Mouse (Mus musculus): ENCODE measurements around the gene Klhl3. TPM values are rescaled to one million over a fixed set of nuclear protein-coding genes. Genes with fewer than 3 reads are reported as not detected.

Klhl3 gene
- polyA plus RNA-seq, 1 experiment, result 0.86 TPM

GRCm38 (mm10) chr13:58067540-58068103, 45.8 kb downstream of the Klhl3 start:
- DNase-seq (ENCODE audit: low read depth in 1 of 2, low spot score in 2 of 2), result peak; percentile 40 to 50
- peak overlapping the region; percentile 78 for H3K27ac ChIP-seq (ENCODE audit: insufficient read depth, low read length)
- H3K4me3 ChIP-seq (ENCODE audit: extremely low read depth, insufficient read depth, insufficient read length), result peak overlapping the region; percentile 9; the same call in 1 of the 2 replicates
- WGBS, result 5% methylated on average over 17 of the region's 17 CpGs
- H3K4me1 ChIP-seq (ENCODE audit: control insufficient read depth, insufficient read depth, insufficient read length), result peaks cover 15% of the 10 kb centered on the region; the same call in 1 of the 2 replicates
- H3K27me3 ChIP-seq (ENCODE audit: control insufficient read depth, insufficient read depth, low read length), result no peaks in the 10 kb centered on the region
- TF ChIP-seq CTCF (IDR thresholded peaks at IDR 0.05; ENCODE audit: extremely low read depth, insufficient read depth, insufficient read length, insufficient replicate concordance) (no peak), POLR2A (IDR thresholded peaks at IDR 0.05; ENCODE audit: low read depth, low read length) (no peak)
- H3K36me3 ChIP-seq (ENCODE audit: control insufficient read depth, insufficient read depth, low read length), result no peaks in the 10 kb centered on the region

GRCm38 (mm10) chr13:58066496-58067389, 46.6 kb downstream of the Klhl3 start:
- 26% methylated on average over 14 of the region's 14 CpGs for WGBS
- Histone ChIP-seq H3K4me1 (ENCODE audit: control insufficient read depth, insufficient read depth, insufficient read length) (peaks cover 15% of the 10 kb centered on the region; the same call in 1 of the 2 replicates), H3K27me3 (ENCODE audit: control insufficient read depth, insufficient read depth, low read length) (no peaks in the 10 kb centered on the region), H3K4me3 (ENCODE audit: extremely low read depth, insufficient read depth, insufficient read length) (no peak overlapping the region), H3K27ac (ENCODE audit: insufficient read depth, low read length) (peak overlapping the region; percentile 78), H3K36me3 (ENCODE audit: control insufficient read depth, insufficient read depth, low read length) (no peaks in the 10 kb centered on the region)
- peak in 1 of 2 experiments; percentile 3 for DNase-seq (ENCODE audit: low read depth in 1 of 2, low spot score in 2 of 2)
- no peak for TF ChIP-seq POLR2A (IDR thresholded peaks at IDR 0.05; ENCODE audit: low read depth, low read length)
- no peak for TF ChIP-seq CTCF (IDR thresholded peaks at IDR 0.05; ENCODE audit: extremely low read depth, insufficient read depth, insufficient read length, insufficient replicate concordance)

DNA sequence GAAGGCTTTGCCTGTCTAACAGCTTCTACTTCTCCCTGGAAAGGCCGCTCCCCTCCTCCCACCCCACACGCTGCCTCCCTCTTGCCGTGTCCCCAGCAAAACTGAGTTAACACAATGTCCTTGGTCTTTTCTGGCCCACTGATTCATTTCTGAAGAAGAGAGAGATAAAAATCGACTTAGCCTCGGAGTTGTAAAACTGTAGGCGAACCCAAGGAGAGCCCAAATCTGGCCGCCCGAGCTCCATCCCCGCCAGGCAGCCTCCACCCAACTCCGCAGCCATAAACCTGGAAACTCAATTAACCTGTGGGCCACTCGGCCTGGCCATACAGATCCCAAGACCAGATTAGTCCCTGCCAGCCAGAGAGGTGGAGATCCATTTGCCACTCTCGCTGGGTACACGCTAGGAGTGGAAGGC, 47.3 kb downstream of the Klhl3 start:
- Histone ChIP-seq H3K27ac (ENCODE audit: insufficient read depth, low read length) (no peak overlapping the region), H3K4me3 (ENCODE audit: extremely low read depth, insufficient read depth, insufficient read length) (no peak overlapping the region), H3K27me3 (ENCODE audit: control insufficient read depth, insufficient read depth, low read length) (no peaks in the 10 kb centered on the region), H3K4me1 (ENCODE audit: control insufficient read depth, insufficient read depth, insufficient read length) (peaks cover 15% of the 10 kb centered on the region; the same call in 1 of the 2 replicates), H3K36me3 (ENCODE audit: control insufficient read depth, insufficient read depth, low read length) (no peaks in the 10 kb centered on the region)
- DNase-seq (ENCODE audit: low read depth in 1 of 2, low spot score in 2 of 2), result no peak
- 85% methylated on average over 13 of the region's 13 CpGs for WGBS
- TF ChIP-seq CTCF (IDR thresholded peaks at IDR 0.05; ENCODE audit: extremely low read depth, insufficient read depth, insufficient read length, insufficient replicate concordance), result no peak
- no peak for TF ChIP-seq POLR2A (IDR thresholded peaks at IDR 0.05; ENCODE audit: low read depth, low read length)

DNA sequence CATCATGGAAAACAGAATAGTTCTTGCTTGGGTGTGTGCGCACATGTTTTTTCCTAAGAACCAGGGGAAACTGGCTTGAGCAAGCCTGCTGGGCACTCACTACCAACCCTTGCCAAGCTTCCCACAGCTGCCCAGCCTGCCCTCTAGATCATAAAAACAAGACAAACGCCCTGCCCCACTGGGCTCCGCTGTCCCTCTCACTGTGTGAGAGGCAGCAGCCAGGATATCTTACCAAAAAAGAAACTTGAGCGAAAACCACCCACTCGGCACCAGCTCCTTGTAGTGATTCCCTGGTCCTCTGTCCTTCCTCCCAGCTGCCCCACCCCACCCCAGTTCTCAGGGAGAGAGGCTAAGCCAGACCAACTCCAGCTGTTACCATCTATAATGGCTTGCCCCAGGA, 48.1 kb downstream of the Klhl3 start:
- no peaks in the 10 kb centered on the region for H3K27me3 ChIP-seq (ENCODE audit: control insufficient read depth, insufficient read depth, low read length)
- H3K36me3 ChIP-seq (ENCODE audit: control insufficient read depth, insufficient read depth, low read length), result no peaks in the 10 kb centered on the region
- no peak overlapping the region for H3K4me3 ChIP-seq (ENCODE audit: extremely low read depth, insufficient read depth, insufficient read length)
- H3K4me1 ChIP-seq (ENCODE audit: control insufficient read depth, insufficient read depth, insufficient read length), result peaks cover 15% of the 10 kb centered on the region; the same call in 1 of the 2 replicates
- H3K27ac ChIP-seq (ENCODE audit: insufficient read depth, low read length), result no peak overlapping the region
- no peak for DNase-seq (ENCODE audit: low read depth in 1 of 2, low spot score in 2 of 2)
- TF ChIP-seq POLR2A (IDR thresholded peaks at IDR 0.05; ENCODE audit: low read depth, low read length), result no peak
- 80% methylated on average over 5 of the region's 5 CpGs for WGBS

GRCm38 (mm10) chr13:58057953-58058870, 55.2 kb downstream of the Klhl3 start:
- H3K27me3 ChIP-seq (ENCODE audit: control insufficient read depth, insufficient read depth, low read length), result no peaks in the 10 kb centered on the region
- 43% methylated on average over 17 of the region's 17 CpGs for WGBS
- no peak for DNase-seq (ENCODE audit: low read depth in 1 of 2, low spot score in 2 of 2)
- no peaks in the 10 kb centered on the region for H3K36me3 ChIP-seq (ENCODE audit: control insufficient read depth, insufficient read depth, low read length)
- TF ChIP-seq POLR2A (IDR thresholded peaks at IDR 0.05; ENCODE audit: low read depth, low read length) (no peak), CTCF (IDR thresholded peaks at IDR 0.05; ENCODE audit: extremely low read depth, insufficient read depth, insufficient read length, insufficient replicate concordance) (no peak)
- no peak overlapping the region for H3K4me3 ChIP-seq (ENCODE audit: extremely low read depth, insufficient read depth, insufficient read length)
- H3K27ac ChIP-seq (ENCODE audit: insufficient read depth, low read length), result no peak overlapping the region
- peaks cover 4% of the 10 kb centered on the region; the same call in 1 of the 2 replicates for H3K4me1 ChIP-seq (ENCODE audit: control insufficient read depth, insufficient read depth, insufficient read length)

- WGBS, result 87% methylated on average over 4 of the region's 4 CpGs
- H3K27me3 ChIP-seq (ENCODE audit: control insufficient read depth, insufficient read depth, low read length), result no peaks in the 10 kb centered on the region
- H3K36me3 ChIP-seq (ENCODE audit: control insufficient read depth, insufficient read depth, low read length), result no peaks in the 10 kb centered on the region
- TF ChIP-seq CTCF (IDR thresholded peaks at IDR 0.05; ENCODE audit: extremely low read depth, insufficient read depth, insufficient read length, insufficient replicate concordance) (peak; percentile 25; the same call in 1 of the 2 replicates), POLR2A (IDR thresholded peaks at IDR 0.05; ENCODE audit: low read depth, low read length) (no peak)
- no peak overlapping the region for H3K27ac ChIP-seq (ENCODE audit: insufficient read depth, low read length)
- DNase-seq (ENCODE audit: low read depth in 1 of 2, low spot score in 2 of 2), result no peak
- no peak overlapping the region for H3K4me3 ChIP-seq (ENCODE audit: extremely low read depth, insufficient read depth, insufficient read length)
- H3K4me1 ChIP-seq (ENCODE audit: control insufficient read depth, insufficient read depth, insufficient read length), result peaks cover 4% of the 10 kb centered on the region; the same call in 1 of the 2 replicates
These were observed 56.8 kb downstream of the Klhl3 start for GRCm38 (mm10) chr13:58056618-58057017.
